Mouse (Mus musculus) left cerebral cortex, adult 9 months (tissue): ENCODE measurements around the gene Btbd11.

Experiments used
- DNase-seq, 2 experiments: peaks; one replicate each; pipeline ENCODE4 v3.0.0; 2022; ENCODE audit warnings: low spot score in 2 of 2

Btbd11 gene

GRCm38 (mm10) chr10:85518111-85518409 lies 131.4 kb downstream of the Btbd11 start:
- DNase-seq = no peak

- DNase-seq = no peak
Measured at GRCm38 (mm10) chr10:85522220-85522760, 135.7 kb downstream of the Btbd11 start.

GRCm38 (mm10) chr10:85525267-85526015 lies 138.8 kb downstream of the Btbd11 start:
- no peak for DNase-seq

- DNase-seq = no peak
Measured at GRCm38 (mm10) chr10:85526657-85527056, 140.0 kb downstream of the Btbd11 start.

- no peak for DNase-seq
Measured at GRCm38 (mm10) chr10:85527722-85528121, 141.1 kb downstream of the Btbd11 start.

- no peak for DNase-seq
Measured at GRCm38 (mm10) chr10:85533192-85533710, 146.6 kb downstream of the Btbd11 start.

- no peak for DNase-seq
Measured at GRCm38 (mm10) chr10:85538051-85538753, 151.6 kb downstream of the Btbd11 start.

GRCm38 (mm10) chr10:85539510-85540120 lies 153.0 kb downstream of the Btbd11 start:
- DNase-seq = no peak

GRCm38 (mm10) chr10:85540311-85541093 lies 153.9 kb downstream of the Btbd11 start:
- DNase-seq = peak in 1 of 2 experiments; percentile 20

- DNase-seq = no peak
Measured at GRCm38 (mm10) chr10:85541481-85541880, 154.9 kb downstream of the Btbd11 start.

- DNase-seq = no peak
Measured at GRCm38 (mm10) chr10:85541892-85542630, 155.4 kb downstream of the Btbd11 start.

- no peak for DNase-seq
Measured at GRCm38 (mm10) chr10:85543281-85543680, 156.7 kb downstream of the Btbd11 start.

- no peak for DNase-seq
Measured at GRCm38 (mm10) chr10:85544991-85545390, 158.4 kb downstream of the Btbd11 start.

- no peak for DNase-seq
Measured at GRCm38 (mm10) chr10:85555193-85555592, 168.6 kb downstream of the Btbd11 start.

GRCm38 (mm10) chr10:85561418-85561817 lies 174.8 kb downstream of the Btbd11 start:
- DNase-seq = no peak

- DNase-seq = no peak
Measured at GRCm38 (mm10) chr10:85571456-85571855, 184.8 kb downstream of the Btbd11 start.

- no peak for DNase-seq
Measured at GRCm38 (mm10) chr10:85572571-85572970, 186.0 kb downstream of the Btbd11 start.

GRCm38 (mm10) chr10:85577891-85578420 lies 191.3 kb downstream of the Btbd11 start:
- no peak for DNase-seq

- DNase-seq = no peak
Measured at GRCm38 (mm10) chr10:85578571-85579465, 192.2 kb downstream of the Btbd11 start.

- DNase-seq = no peak
Measured at GRCm38 (mm10) chr10:85587758-85588157, 201.1 kb downstream of the Btbd11 start.
